Mouse (Mus musculus): ENCODE data around the gene Hnrnph2.

Gene Hnrnph2

DNA sequence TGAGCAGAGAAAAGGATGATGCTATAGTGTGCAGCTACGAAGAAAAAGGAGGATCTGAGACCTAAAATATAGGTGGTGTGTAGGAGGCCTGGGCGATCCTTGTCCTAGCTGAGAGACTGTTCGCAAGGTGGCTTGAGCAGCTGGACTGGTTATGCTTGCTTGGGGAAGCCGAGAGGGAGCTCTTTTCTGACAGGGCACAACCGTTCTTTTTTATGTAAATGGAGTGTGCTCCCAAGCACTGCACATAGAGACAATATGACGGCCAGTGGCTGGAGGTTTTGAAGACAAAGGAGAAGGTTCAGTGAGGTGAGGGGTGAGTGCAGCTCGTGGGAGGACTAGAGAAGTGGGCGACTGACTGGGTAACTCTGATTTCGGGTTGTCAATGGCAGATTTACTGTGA is 18.7 kb downstream of the Hnrnph2 start:
- DNase-seq: no peak

DNA sequence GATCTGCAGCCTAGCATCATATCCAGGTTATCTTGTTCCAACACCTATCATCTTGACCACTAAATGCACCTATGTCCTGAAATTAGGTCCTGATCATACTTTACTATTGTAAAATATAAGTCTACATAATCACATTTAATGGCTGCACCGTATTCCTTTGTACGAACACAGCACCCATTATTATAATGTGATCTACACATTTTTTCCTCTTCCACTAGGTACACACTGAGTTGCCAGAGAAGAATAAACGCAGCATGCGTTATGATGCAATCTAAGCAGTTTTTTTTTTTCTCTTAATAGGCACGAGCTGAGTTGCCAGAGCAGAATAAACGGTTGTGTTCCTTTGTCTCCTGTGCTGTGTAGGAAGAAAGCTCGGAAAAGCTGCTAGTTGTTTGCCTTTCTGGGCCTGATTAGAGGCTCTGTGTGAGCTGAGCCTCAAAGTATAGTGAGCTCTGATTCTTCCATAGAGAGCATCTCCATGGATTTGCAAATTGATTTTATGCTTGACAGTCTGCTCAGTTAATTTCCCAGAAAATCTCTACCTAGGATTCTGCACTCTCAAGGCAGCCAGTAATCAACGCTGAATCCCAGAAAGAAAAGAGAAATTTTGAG is 19.4 kb downstream of the Hnrnph2 start:
- no peak for DNase-seq

GRCm38 (mm10) chrX:134621685-134622084 is 20.7 kb downstream of the Hnrnph2 start:
- no peak for DNase-seq

- DNase-seq: no peak
Measured at GRCm38 (mm10) chrX:134623350-134623749, 22.4 kb downstream of the Hnrnph2 start.

DNA sequence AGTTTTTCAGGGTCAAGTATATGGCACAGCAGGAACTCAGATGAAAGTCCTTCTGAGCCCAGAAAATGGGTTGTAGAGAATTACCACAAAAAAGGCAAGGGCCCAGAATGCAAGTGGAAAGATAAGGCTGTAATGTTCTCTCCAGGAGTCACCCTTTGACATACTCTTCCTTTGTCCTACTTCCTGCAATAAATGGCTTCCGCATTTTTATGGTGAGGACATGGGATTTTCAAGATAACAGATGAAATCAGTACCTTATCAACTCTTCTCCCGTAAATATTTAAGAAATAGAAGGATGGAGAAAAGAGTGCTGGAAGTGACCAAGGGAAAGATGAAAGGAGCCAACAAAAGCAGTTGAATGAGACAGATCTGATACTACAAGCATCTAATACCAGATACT is 27.2 kb downstream of the Hnrnph2 start:
- DNase-seq: no peak

- DNase-seq: no peak
Measured at GRCm38 (mm10) chrX:134632710-134633109, 31.7 kb downstream of the Hnrnph2 start.

DNA sequence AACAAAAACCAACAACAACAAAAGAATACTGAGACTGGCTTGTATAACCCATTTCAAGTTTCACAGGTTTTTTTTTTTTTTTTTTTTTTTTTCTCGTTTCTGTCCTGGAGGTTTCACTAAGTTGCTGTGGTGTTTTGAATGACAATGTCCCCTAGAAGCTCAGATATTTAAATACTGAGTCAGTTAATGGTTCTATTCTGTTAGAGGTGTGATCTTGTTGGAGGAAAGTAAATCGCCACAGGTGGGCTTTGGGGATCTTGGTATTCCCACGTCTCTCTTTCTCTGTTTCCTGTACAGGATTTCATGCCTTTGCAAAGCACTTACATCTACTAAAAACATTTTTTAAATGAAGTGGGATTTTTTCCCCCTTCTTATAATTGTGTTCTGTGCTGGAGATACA is 34.1 kb downstream of the Hnrnph2 start:
- no peak for DNase-seq

DNA sequence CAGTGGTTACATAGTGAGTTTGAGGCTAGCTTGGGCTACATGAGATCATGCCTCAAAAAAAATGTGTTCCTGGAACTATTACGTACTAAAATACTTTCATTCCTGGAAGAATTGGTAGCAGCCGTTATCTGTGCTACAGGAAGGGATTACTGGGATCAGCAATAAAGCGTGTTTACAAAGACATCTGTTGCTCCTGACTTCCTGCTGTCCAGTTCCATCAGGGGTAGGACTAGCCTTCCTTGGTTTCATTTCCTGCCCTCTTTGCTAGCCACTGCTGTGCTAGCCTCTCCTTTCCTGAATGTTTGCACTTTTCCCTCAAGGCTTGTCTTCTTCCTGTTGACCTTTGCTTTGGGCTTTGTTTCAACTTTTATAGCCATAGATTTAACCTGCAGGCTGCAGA is 34.9 kb downstream of the Hnrnph2 start:
- no peak for DNase-seq

- no peak for DNase-seq
Measured at GRCm38 (mm10) chrX:134641000-134641760, 40.2 kb downstream of the Hnrnph2 start.

GRCm38 (mm10) chrX:134646338-134646737 is 45.4 kb downstream of the Hnrnph2 start:
- no peak for DNase-seq

- DNase-seq: no peak
Measured at GRCm38 (mm10) chrX:134647421-134647820, 46.4 kb downstream of the Hnrnph2 start.

GRCm38 (mm10) chrX:134648031-134648692 is 47.2 kb downstream of the Hnrnph2 start:
- DNase-seq: peak; percentile 55

DNA sequence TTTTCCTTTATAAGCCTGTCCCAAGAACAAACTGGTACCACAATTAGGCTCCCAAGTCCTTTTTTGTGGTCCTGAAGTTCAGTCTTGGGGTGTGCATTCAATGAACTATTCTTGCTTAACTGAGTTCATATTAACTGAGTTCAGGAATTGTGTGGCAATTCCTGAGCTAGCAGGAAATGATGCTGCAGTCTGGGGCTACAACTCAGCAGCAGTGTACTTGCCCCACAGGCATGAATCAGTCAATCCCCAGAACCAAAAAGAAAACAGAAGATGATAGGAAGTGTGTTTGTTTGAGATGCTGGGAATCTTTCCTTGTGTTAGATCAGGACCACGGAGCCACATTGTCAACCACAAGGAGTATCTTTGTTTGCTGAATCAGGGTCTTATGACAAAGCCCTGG is 51.1 kb downstream of the Hnrnph2 start:
- no peak for DNase-seq
